Mouse (Mus musculus) ES-E14 (cell line): ENCODE measurements around the gene Slamf9. TPM values are rescaled to one million over a fixed set of nuclear protein-coding genes. Genes with fewer than 3 reads are reported as not detected.

ENCODE experiments used
- DNase-seq: peaks from one replicate; pipeline ENCODE4 v3.0.0-alpha.2; 2013; ENCODE audit warnings: low read depth, low spot score
- H3K27ac ChIP-seq: 2 replicates; pipeline ENCODE4 v1.5.1; 2012; ENCODE audit warnings: low read depth, mild to moderate bottlenecking, low read length, moderate library complexity, mixed read lengths; ENCODE audit not compliant: poor library complexity, insufficient read depth, severe bottlenecking
- H3K36me3 ChIP-seq: 2 replicates; pipeline ENCODE4 v1.6.1; 2012; ENCODE audit warnings: mild to moderate bottlenecking, low read length, moderate library complexity, mixed read lengths; ENCODE audit not compliant: control insufficient read depth, poor library complexity, insufficient read depth, severe bottlenecking
- H3K4me1 ChIP-seq, 2 experiments: fragments of 150-350 bp in 1 of 2; sonication (generic) in 1 of 2; 2 replicates each; pipeline ENCODE4 v1.6.1; 2012; ENCODE audit warnings: low read length in 2 of 2, mild to moderate bottlenecking in 1 of 2, mixed read lengths in 1 of 2; ENCODE audit not compliant: control insufficient read depth in 2 of 2, insufficient read depth in 2 of 2, poor library complexity in 1 of 2
- H3K4me3 ChIP-seq, 2 experiments: fragments of 150-350 bp in 1 of 2; sonication (generic) in 1 of 2; 2 replicates each; pipeline ENCODE4 v1.5.1; 2012; ENCODE audit warnings: low read length in 2 of 2, low read depth in 1 of 2, mild to moderate bottlenecking in 1 of 2, mixed read lengths in 1 of 2; ENCODE audit not compliant: insufficient read depth in 1 of 2, poor library complexity in 1 of 2, severe bottlenecking in 1 of 2
- H3K9ac ChIP-seq: 2 replicates; pipeline ENCODE4 v1.6.1; 2012; ENCODE audit warnings: low read depth, mild to moderate bottlenecking, low read length, mixed read lengths; ENCODE audit not compliant: poor library complexity, insufficient read depth, severe bottlenecking
- H3K9me3 ChIP-seq: fragments of 150-350 bp; sonication (generic); 2 replicates; pipeline ENCODE4 v1.6.1; 2012; ENCODE audit warnings: low read depth, mild to moderate bottlenecking, low read length; ENCODE audit not compliant: control insufficient read depth, insufficient read depth
- CHD2 ChIP-seq: IDR thresholded peaks from 2 replicates; pipeline ENCODE4 v1.6.1; 2014; ENCODE audit warnings: mild to moderate bottlenecking, low read depth, low read length, inconsistent platforms
- HCFC1 ChIP-seq: IDR thresholded peaks from 2 replicates; pipeline ENCODE4 v1.6.1; 2012; ENCODE audit warnings: low read length, inconsistent platforms, borderline replicate concordance; ENCODE audit not compliant: insufficient read depth
- MAFK ChIP-seq: IDR thresholded peaks from 2 replicates; pipeline ENCODE4 v1.6.1; 2014; ENCODE audit warnings: mild to moderate bottlenecking, low read depth, low read length, inconsistent platforms; ENCODE audit not compliant: insufficient read depth
- ZC3H11A ChIP-seq: IDR thresholded peaks from 2 replicates; pipeline ENCODE4 v1.6.1; 2012; ENCODE audit warnings: low read depth, mild to moderate bottlenecking, inconsistent platforms, low read length, borderline replicate concordance
- ZNF384 ChIP-seq: IDR thresholded peaks from 2 replicates; pipeline ENCODE4 v1.6.1; 2012; ENCODE audit warnings: low read depth, low read length, inconsistent platforms
- in situ Hi-C, 2 experiments: fragments of 600-800 bp; cut with MboI; formaldehyde crosslinking; loops; one replicate each; pipeline ENCODE4 v1.15.1; 2025; ENCODE audit warnings: low sequenced_read_pairs in 2 of 2, inconsistent platforms in 1 of 2; ENCODE audit not compliant: unreplicated experiment in 2 of 2
- total RNA-seq: library from RNA; depleted of rRNA; stranded (reverse); fragments of 300-350 nt; gene quantifications from 2 replicates; pipeline ENCODE4 v1.2.3, GENCODE M21; 2012

The Slamf9 gene
- total RNA-seq, 1 experiment = 2.7 TPM

- no peak for DNase-seq
- no peak for TF ChIP-seq ZNF384
- no peaks in the 10 kb centered on the region for H3K9me3 ChIP-seq
- H3K4me1 ChIP-seq = peaks cover 0 to 8% of the 10 kb centered on the region in 2 experiments; a peak in 2 of 4 replicates
- H3K9ac ChIP-seq = no peak overlapping the region
- H3K36me3 ChIP-seq = no peaks in the 10 kb centered on the region
- no peak overlapping the region for H3K27ac ChIP-seq
- no peak overlapping the region for H3K4me3 ChIP-seq
- in situ Hi-C loops = no loop called here
Observed at GRCm38 (mm10) chr1:172430731-172431220, 44.4 kb upstream of the Slamf9 start.

- H3K36me3 ChIP-seq = no peaks in the 10 kb centered on the region
- no peak overlapping the region for H3K27ac ChIP-seq
- no peaks in the 10 kb centered on the region for H3K9me3 ChIP-seq
- no peak overlapping the region for H3K9ac ChIP-seq
- DNase-seq = no peak
- TF ChIP-seq CHD2 (no peak), ZNF384 (no peak), ZC3H11A (no peak), HCFC1 (no peak), MAFK (no peak)
- H3K4me3 ChIP-seq = no peak overlapping the region
- in situ Hi-C loops = no loop called here
- peaks cover 0 to 10% of the 10 kb centered on the region in 2 experiments; a peak in 1 of 4 replicates for H3K4me1 ChIP-seq
Observed at GRCm38 (mm10) chr1:172431836-172432586, 43.1 kb upstream of the Slamf9 start.

GRCm38 (mm10) chr1:172432587-172432955 lies 42.6 kb upstream of the Slamf9 start:
- peaks cover 0 to 10% of the 10 kb centered on the region in 2 experiments; a peak in 1 of 4 replicates for H3K4me1 ChIP-seq
- DNase-seq = no peak
- TF ChIP-seq CHD2 = no peak
- TF ChIP-seq HCFC1 = no peak
- TF ChIP-seq ZNF384 = no peak
- no peak for TF ChIP-seq ZC3H11A
- no peak for TF ChIP-seq MAFK
- in situ Hi-C loops = no loop called here
- no peak overlapping the region for H3K4me3 ChIP-seq
- no peak overlapping the region for H3K9ac ChIP-seq
- no peaks in the 10 kb centered on the region for H3K36me3 ChIP-seq
- H3K9me3 ChIP-seq = no peaks in the 10 kb centered on the region
- no peak overlapping the region for H3K27ac ChIP-seq

DNA sequence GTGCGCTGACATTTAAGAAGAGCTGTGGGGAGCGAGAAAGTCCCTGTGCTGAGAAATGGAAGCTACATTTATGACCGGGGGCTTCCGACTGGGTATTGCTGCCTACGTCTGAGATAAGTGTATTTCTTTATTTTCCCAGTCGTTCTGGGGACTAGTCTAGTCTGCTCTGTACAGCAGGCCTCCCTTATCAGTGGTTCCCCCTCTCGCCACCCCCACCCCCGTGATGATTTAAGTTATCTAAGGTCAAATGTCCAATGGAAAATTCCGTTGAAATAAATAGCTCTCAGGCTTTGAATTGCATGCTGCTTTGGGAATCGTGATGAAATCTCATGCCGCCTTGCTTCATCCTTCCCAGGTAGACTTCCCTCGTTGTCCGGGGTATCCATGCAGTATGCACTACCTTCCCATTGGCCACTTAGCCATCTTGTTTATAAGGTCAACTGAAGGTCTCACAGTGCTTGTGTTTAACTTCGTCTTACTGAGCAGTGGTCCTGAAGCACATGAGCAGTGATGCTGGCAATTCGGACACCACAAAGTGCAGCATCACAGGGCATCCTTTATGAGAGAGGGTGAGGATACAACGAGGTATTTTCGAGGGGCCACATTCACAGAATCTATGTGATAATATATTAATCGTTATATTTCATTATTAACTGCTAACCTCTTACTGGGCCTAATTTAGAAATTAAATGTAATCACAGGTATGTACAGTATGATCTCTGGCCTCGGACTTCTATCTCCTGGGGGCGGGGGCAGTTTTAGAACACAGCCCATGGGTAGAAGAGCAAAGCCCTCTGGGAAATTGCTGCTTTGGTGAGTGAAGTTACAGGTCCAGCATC lies 41.9 kb upstream of the Slamf9 start:
- Histone ChIP-seq H3K36me3 (no peaks in the 10 kb centered on the region), H3K4me3 (no peak overlapping the region), H3K27ac (no peak overlapping the region), H3K9me3 (no peaks in the 10 kb centered on the region), H3K9ac (no peak overlapping the region), H3K4me1 (peaks cover 0 to 10% of the 10 kb centered on the region in 2 experiments; a peak in 1 of 4 replicates)
- no peak for DNase-seq
- TF ChIP-seq CHD2 (no peak), HCFC1 (no peak)
- in situ Hi-C loops = no loop called here
